Mouse (Mus musculus) heart, embryonic 10.5 days (tissue): ENCODE results near the gene Arhgap1. TPM values are rescaled to one million over a fixed set of nuclear protein-coding genes. Genes with fewer than 3 reads are reported as not detected.

ENCODE experiments used
- DNase-seq: peaks from one replicate; pipeline ENCODE4 v3.0.0-alpha.2; 2017; ENCODE audit warnings: low spot score
- H3K27ac ChIP-seq: fragments of 300-500 bp; sonication (generic); 2 replicates; pipeline ENCODE4 v1.5.1; 2016; ENCODE audit warnings: mild to moderate bottlenecking
- H3K27me3 ChIP-seq: fragments of 300-500 bp; sonication (generic); 2 replicates; pipeline ENCODE4 v1.6.1; 2016; ENCODE audit warnings: mild to moderate bottlenecking; ENCODE audit not compliant: poor library complexity, insufficient read depth, severe bottlenecking
- H3K36me3 ChIP-seq: fragments of 300-500 bp; sonication (generic); 2 replicates; pipeline ENCODE4 v1.6.1; 2016; ENCODE audit warnings: mild to moderate bottlenecking, moderate library complexity
- H3K4me1 ChIP-seq: fragments of 300-500 bp; sonication (generic); 2 replicates; pipeline ENCODE4 v1.6.1; 2016; ENCODE audit warnings: mild to moderate bottlenecking
- H3K4me3 ChIP-seq: fragments of 300-500 bp; sonication (generic); 2 replicates; pipeline ENCODE4 v1.5.1; 2016; ENCODE audit warnings: mild to moderate bottlenecking, moderate library complexity
- H3K9me3 ChIP-seq: fragments of 300-500 bp; sonication (generic); 2 replicates; pipeline ENCODE4 v1.6.1; 2016; ENCODE audit warnings: mild to moderate bottlenecking, moderate library complexity
- WGBS: fragments of 180-500 bp; shearing (Covaris S2); methylation state at CpG from one replicate; pipeline ENCODE4 v1.1.7; 2016; 5-methylcytosine and 5-hydroxymethylcytosine counted together
- polyA plus RNA-seq: library from polyadenylated mRNA; unstranded; fragments of >200 nt; fragmentation: Nextera tagmentation; extraction: Ambion mirVana; gene quantifications from 2 replicates; pipeline ENCODE4 v1.2.1, GENCODE M21; 2016

The Arhgap1 gene
- polyA plus RNA-seq, 1 experiment from 2014 or later: 212 TPM

GRCm38 (mm10) chr2:91651458-91652258 lies 2.0 kb downstream of the Arhgap1 start:
- Histone ChIP-seq H3K4me3 (peak overlapping the region; percentile 95; the same call in 1 of the 2 replicates), H3K27me3 (no peaks in the 10 kb centered on the region), H3K9me3 (no peaks in the 10 kb centered on the region), H3K36me3 (peaks cover 56% of the 10 kb centered on the region), H3K27ac (peak overlapping the region; percentile 93), H3K4me1 (peaks cover 73% of the 10 kb centered on the region)
- no peak for DNase-seq
- WGBS: 79% methylated on average over 14 of the region's 14 CpGs

- Histone ChIP-seq H3K36me3 (peaks cover 56% of the 10 kb centered on the region), H3K27me3 (no peaks in the 10 kb centered on the region), H3K4me3 (peak overlapping the region; percentile 29; the same call in 1 of the 2 replicates), H3K27ac (peak overlapping the region; percentile 93), H3K4me1 (peaks cover 78% of the 10 kb centered on the region), H3K9me3 (no peaks in the 10 kb centered on the region)
- DNase-seq: peak; percentile 91
- 31% methylated on average over 6 of the region's 6 CpGs for WGBS
These were observed 3.2 kb downstream of the Arhgap1 start for GRCm38 (mm10) chr2:91652863-91653262.

DNA sequence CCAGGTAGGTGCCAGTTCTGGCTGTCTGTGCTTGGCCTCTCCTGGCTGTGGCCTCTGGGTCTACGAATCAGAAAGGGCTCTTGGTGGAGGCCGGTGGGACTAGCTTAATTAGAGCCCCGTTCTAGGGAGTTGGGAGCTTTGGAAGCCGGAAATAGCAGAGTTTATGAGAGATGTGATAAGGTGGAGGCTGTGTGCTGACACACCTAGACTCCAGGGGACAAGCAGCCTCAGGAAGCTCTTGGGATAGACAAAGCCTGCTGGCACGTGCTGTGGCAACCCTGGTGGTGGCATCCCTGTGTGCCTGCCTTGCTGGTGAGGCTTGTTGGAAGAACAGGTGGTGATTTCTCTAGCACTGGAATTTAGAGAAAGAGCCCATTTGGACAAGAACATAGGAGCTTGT lies 5.7 kb downstream of the Arhgap1 start:
- Histone ChIP-seq H3K4me3 (peak overlapping the region; percentile 13; the same call in 1 of the 2 replicates), H3K27ac (peak overlapping the region; percentile 93), H3K36me3 (peaks cover 78% of the 10 kb centered on the region), H3K4me1 (peaks cover 66% of the 10 kb centered on the region), H3K9me3 (no peaks in the 10 kb centered on the region), H3K27me3 (no peaks in the 10 kb centered on the region)
- 53% methylated on average over 5 of the region's 5 CpGs for WGBS
- DNase-seq: no peak

DNA sequence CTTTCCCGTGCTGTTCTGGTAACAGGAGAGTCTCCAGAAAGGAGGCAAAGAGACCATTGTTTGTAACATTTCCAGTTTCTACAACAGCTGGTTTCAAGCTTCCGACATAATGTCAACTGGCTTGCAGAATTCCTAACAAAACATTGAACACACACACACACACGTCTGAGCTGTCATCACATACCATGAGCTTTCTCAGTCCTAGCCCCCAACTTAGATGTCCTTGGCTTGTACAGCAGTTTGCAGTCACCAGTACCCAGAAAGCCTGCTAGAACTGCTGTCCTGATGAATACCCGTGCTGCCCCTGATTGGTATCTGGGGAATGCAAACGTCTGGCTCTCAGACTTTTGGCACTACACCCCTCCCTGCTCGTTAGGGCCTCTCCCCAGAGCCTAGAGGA lies 6.2 kb downstream of the Arhgap1 start:
- WGBS: 31% methylated on average over 6 of the region's 6 CpGs
- no peak for DNase-seq
- Histone ChIP-seq H3K27ac (peak overlapping the region; percentile 93), H3K27me3 (no peaks in the 10 kb centered on the region), H3K4me3 (no peak overlapping the region), H3K4me1 (peaks cover 64% of the 10 kb centered on the region), H3K36me3 (peaks cover 80% of the 10 kb centered on the region), H3K9me3 (no peaks in the 10 kb centered on the region)

DNA sequence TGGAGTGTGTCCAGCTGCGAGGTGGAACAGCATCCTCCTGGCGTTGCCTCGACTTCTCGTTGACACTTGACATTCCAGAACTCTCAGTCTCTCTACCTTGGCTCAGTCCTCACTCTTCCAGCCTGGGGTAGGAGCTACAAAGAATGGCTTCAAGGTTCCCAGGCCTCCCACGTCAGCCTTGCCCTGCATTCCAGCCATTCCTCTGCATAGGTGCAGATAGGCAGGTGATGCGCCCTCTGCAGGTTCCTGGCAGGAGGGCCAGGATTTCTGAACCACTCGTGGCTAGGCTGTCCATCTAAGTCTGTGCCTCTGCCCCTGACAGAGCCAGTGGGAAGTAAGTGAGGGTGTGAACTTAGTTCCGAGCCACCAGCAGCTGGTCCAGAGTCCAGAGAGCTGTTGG lies 7.1 kb downstream of the Arhgap1 start:
- H3K36me3 ChIP-seq: peaks cover 88% of the 10 kb centered on the region
- no peaks in the 10 kb centered on the region for H3K9me3 ChIP-seq
- H3K27ac ChIP-seq: peak overlapping the region; percentile 93; the same call in 1 of the 2 replicates
- no peak overlapping the region for H3K4me3 ChIP-seq
- H3K4me1 ChIP-seq: peaks cover 54% of the 10 kb centered on the region
- WGBS: 55% methylated on average over 8 of the region's 8 CpGs
- no peaks in the 10 kb centered on the region for H3K27me3 ChIP-seq
- DNase-seq: no peak

DNA sequence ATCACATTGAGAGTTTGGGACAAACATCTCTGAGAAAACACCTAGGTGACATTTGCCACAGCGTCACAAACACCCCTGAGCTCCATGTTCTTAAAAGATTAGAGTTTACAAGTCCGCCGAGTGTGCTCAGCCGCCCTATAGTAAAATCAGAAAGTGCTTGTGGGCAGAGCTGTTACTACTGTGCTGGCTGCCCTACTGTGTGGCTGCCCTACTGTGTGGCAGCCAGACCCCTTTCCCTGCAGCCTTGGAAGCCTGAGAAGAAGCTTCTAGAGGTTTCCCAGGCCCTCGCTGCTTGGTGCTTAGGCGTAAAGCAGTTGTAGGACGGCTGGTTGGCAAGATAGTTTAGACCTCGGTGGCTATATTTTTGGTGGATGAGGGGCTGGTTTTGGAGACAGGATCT lies 10.0 kb downstream of the Arhgap1 start:
- no peak overlapping the region for H3K27ac ChIP-seq
- H3K27me3 ChIP-seq: no peaks in the 10 kb centered on the region
- no peak overlapping the region for H3K4me3 ChIP-seq
- DNase-seq: no peak
- 94% methylated on average over 8 of the region's 8 CpGs for WGBS
- no peaks in the 10 kb centered on the region for H3K9me3 ChIP-seq
- H3K36me3 ChIP-seq: peaks cover 98% of the 10 kb centered on the region
- peaks cover 25% of the 10 kb centered on the region for H3K4me1 ChIP-seq

- 91% methylated on average over 6 of the region's 6 CpGs for WGBS
- Histone ChIP-seq H3K36me3 (peaks cover 93% of the 10 kb centered on the region), H3K9me3 (no peaks in the 10 kb centered on the region), H3K4me3 (no peak overlapping the region), H3K4me1 (peaks cover 12% of the 10 kb centered on the region), H3K27me3 (no peaks in the 10 kb centered on the region), H3K27ac (no peak overlapping the region)
- no peak for DNase-seq
These were observed 11.3 kb downstream of the Arhgap1 start for GRCm38 (mm10) chr2:91660981-91661380.

GRCm38 (mm10) chr2:91664780-91665179 lies 15.1 kb downstream of the Arhgap1 start:
- Histone ChIP-seq H3K27me3 (no peaks in the 10 kb centered on the region), H3K4me3 (no peak overlapping the region), H3K9me3 (no peaks in the 10 kb centered on the region), H3K36me3 (peaks cover 93% of the 10 kb centered on the region), H3K27ac (no peak overlapping the region), H3K4me1 (no peaks in the 10 kb centered on the region)
- DNase-seq: no peak

DNA sequence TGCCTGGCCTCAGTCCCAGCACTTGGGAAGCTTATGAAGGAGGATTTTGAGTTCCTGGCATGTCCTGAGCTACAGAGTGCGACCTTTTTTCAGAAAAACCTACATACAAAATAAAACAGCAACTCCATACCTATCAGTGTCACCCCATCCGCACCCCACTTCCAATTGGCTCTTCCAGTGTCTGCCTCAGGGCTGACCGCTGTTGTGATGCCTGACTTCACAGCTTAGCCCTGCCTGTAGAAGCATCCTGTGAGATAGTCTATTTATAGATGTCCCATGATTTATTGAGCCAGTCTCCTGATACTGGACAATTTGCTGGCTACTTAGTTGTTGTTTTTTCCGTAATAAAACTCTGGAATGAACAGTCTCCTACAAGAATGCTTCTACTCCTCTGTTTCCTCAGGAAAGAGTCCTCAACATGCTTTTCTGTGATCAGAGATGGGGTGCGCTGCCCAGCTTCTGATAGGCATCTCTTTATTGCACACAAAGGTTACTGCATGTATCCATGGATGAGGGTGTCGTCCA lies 16.8 kb downstream of the Arhgap1 start:
- Histone ChIP-seq H3K4me1 (no peaks in the 10 kb centered on the region), H3K4me3 (no peak overlapping the region), H3K27ac (no peak overlapping the region), H3K36me3 (peaks cover 95% of the 10 kb centered on the region), H3K9me3 (no peaks in the 10 kb centered on the region), H3K27me3 (no peaks in the 10 kb centered on the region)
- WGBS: 84% methylated on average over 6 of the region's 6 CpGs
- no peak for DNase-seq

DNA sequence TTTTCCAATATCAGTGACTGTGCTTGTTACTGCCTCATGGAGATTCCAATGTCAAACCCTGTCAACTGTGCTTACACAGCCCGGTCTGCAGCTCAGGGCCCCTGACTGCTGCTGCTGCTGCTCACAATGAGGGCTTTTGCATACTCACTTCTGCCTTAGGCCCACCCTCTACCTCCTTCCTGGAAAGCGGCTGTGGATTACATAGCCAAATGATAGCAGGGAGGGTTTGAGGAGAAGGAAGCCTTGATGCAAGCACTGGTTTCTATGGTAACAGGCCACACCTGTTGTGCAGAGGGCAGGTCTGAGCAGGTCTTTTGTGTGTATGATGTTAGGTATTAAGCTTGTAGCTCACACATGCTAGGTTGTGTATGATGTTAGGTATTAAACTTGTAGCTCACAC lies 18.1 kb downstream of the Arhgap1 start:
- WGBS: 69% methylated on average over 2 of the region's 2 CpGs
- no peaks in the 10 kb centered on the region for H3K4me1 ChIP-seq
- no peaks in the 10 kb centered on the region for H3K9me3 ChIP-seq
- H3K27me3 ChIP-seq: no peaks in the 10 kb centered on the region
- DNase-seq: no peak
- H3K36me3 ChIP-seq: peaks cover 94% of the 10 kb centered on the region
- no peak overlapping the region for H3K27ac ChIP-seq
- H3K4me3 ChIP-seq: no peak overlapping the region

GRCm38 (mm10) chr2:91669326-91669725 lies 19.7 kb downstream of the Arhgap1 start:
- no peak for DNase-seq
- Histone ChIP-seq H3K9me3 (no peaks in the 10 kb centered on the region), H3K27ac (no peak overlapping the region), H3K4me3 (no peak overlapping the region), H3K4me1 (no peaks in the 10 kb centered on the region), H3K27me3 (no peaks in the 10 kb centered on the region), H3K36me3 (peaks cover 94% of the 10 kb centered on the region)
- WGBS: 87% methylated on average over 8 of the region's 8 CpGs

GRCm38 (mm10) chr2:91670038-91670437 lies 20.4 kb downstream of the Arhgap1 start:
- H3K4me1 ChIP-seq: no peaks in the 10 kb centered on the region
- no peaks in the 10 kb centered on the region for H3K9me3 ChIP-seq
- H3K36me3 ChIP-seq: peaks cover 95% of the 10 kb centered on the region
- DNase-seq: no peak
- H3K27ac ChIP-seq: no peak overlapping the region
- H3K27me3 ChIP-seq: no peaks in the 10 kb centered on the region
- WGBS: 89% methylated on average over 6 of the region's 6 CpGs
- no peak overlapping the region for H3K4me3 ChIP-seq

- WGBS: 87% methylated on average over 2 of the region's 2 CpGs
- Histone ChIP-seq H3K27me3 (no peaks in the 10 kb centered on the region), H3K9me3 (no peaks in the 10 kb centered on the region), H3K27ac (no peak overlapping the region), H3K36me3 (peaks cover 95% of the 10 kb centered on the region), H3K4me1 (no peaks in the 10 kb centered on the region), H3K4me3 (no peak overlapping the region)
- no peak for DNase-seq
These were observed 23.9 kb downstream of the Arhgap1 start for GRCm38 (mm10) chr2:91673587-91673986.
